Mouse (Mus musculus) myocyte (in vitro differentiated cells): ENCODE results near the gene Aurka. TPM values are rescaled to one million over a fixed set of nuclear protein-coding genes. Genes with fewer than 3 reads are reported as not detected.
A peak's percentile ranks its signal among the peaks of the same experiment; 100 is the strongest.

Source experiments
- H3K27me3 ChIP-seq: one replicate; pipeline ENCODE4 v1.6.1; 2011; ENCODE audit not compliant: control insufficient read depth, insufficient read depth, insufficient read length
- H3K36me3 ChIP-seq: one replicate; pipeline ENCODE4 v1.6.1; 2011; ENCODE audit not compliant: control insufficient read depth, insufficient read depth
- H3K4me2 ChIP-seq: one replicate; pipeline ENCODE4 v1.6.1; 2011; ENCODE audit warnings: low read depth, control low read depth
- H3K4me3 ChIP-seq: one replicate; pipeline ENCODE4 v1.5.1; 2011; ENCODE audit warnings: mild to moderate bottlenecking, control low read depth, moderate library complexity
- H3K79me2 ChIP-seq: one replicate; pipeline ENCODE4 v1.6.1; 2011; ENCODE audit not compliant: control insufficient read depth, insufficient read depth
- H3ac ChIP-seq: one replicate; pipeline ENCODE4 v1.6.1; 2011; ENCODE audit not compliant: control insufficient read depth, insufficient read length
- CEBPB ChIP-seq: IDR thresholded peaks from 2 replicates; pipeline ENCODE4 v1.6.1; 2011; ENCODE audit warnings: mild to moderate bottlenecking, moderate library complexity; ENCODE audit not compliant: poor library complexity, insufficient read depth, severe bottlenecking
- E2F4 ChIP-seq: IDR thresholded peaks from one replicate; pipeline ENCODE4 v1.6.1; 2011; ENCODE audit warnings: mild to moderate bottlenecking, control low read depth, moderate library complexity; ENCODE audit not compliant: insufficient read depth
- MAX ChIP-seq: IDR thresholded peaks from one replicate; pipeline ENCODE4 v1.6.1; 2011; ENCODE audit warnings: low read depth, mild to moderate bottlenecking, control low read depth
- MYOD1 ChIP-seq, 3 experiments: IDR thresholded peaks; one replicate each; pipeline ENCODE4 v1.6.1; 2011; ENCODE audit warnings: control low read depth in 2 of 3, low read depth in 2 of 3, mild to moderate bottlenecking in 2 of 3, moderate library complexity in 1 of 3; ENCODE audit not compliant: insufficient read length in 2 of 3, control insufficient read depth in 1 of 3
- MYOG ChIP-seq, 3 experiments: IDR thresholded peaks; one replicate each; pipeline ENCODE4 v1.6.1; 2011; ENCODE audit warnings: control low read depth in 2 of 3, low read depth in 2 of 3, mild to moderate bottlenecking in 2 of 3; ENCODE audit not compliant: insufficient read length in 2 of 3, control insufficient read depth in 1 of 3, insufficient read depth in 1 of 3
- POLR2A ChIP-seq: IDR thresholded peaks from one replicate; pipeline ENCODE4 v1.6.1; 2011; ENCODE audit warnings: low read depth, mild to moderate bottlenecking, control low read depth, moderate library complexity; ENCODE audit not compliant: insufficient read length
- POLR2AphosphoS2 ChIP-seq: IDR thresholded peaks from one replicate; pipeline ENCODE4 v1.6.1; 2011; ENCODE audit warnings: low read depth, control low read depth; ENCODE audit not compliant: insufficient read length
- REST ChIP-seq: IDR thresholded peaks from one replicate; pipeline ENCODE4 v1.6.1; 2011; ENCODE audit warnings: mild to moderate bottlenecking, control low read depth, moderate library complexity; ENCODE audit not compliant: insufficient read depth, insufficient read length
- SRF ChIP-seq: IDR thresholded peaks from one replicate; pipeline ENCODE4 v1.6.1; 2011; ENCODE audit warnings: low read depth; ENCODE audit not compliant: control insufficient read depth, insufficient read length
- TCF12 ChIP-seq: IDR thresholded peaks from one replicate; pipeline ENCODE4 v1.6.1; 2011; ENCODE audit warnings: mild to moderate bottlenecking, control low read depth; ENCODE audit not compliant: poor library complexity, insufficient read depth, severe bottlenecking
- TCF3 ChIP-seq: IDR thresholded peaks from one replicate; pipeline ENCODE4 v1.6.1; 2011; ENCODE audit warnings: low read depth, control low read depth; ENCODE audit not compliant: insufficient read length
- USF1 ChIP-seq: IDR thresholded peaks from one replicate; pipeline ENCODE4 v1.6.1; 2011; ENCODE audit warnings: low read depth, mild to moderate bottlenecking, control low read depth, moderate library complexity
- polyA plus RNA-seq: library from polyadenylated mRNA; unstranded; fragments of >200 nt; fragmentation: generic; extraction: Trizol; gene quantifications from one replicate; pipeline ENCODE4 v1.2.1, GENCODE M21; 2012; ENCODE audit warnings: missing spikeins

Aurka gene
- polyA plus RNA-seq, 1 experiment, result 46.9 TPM

DNA sequence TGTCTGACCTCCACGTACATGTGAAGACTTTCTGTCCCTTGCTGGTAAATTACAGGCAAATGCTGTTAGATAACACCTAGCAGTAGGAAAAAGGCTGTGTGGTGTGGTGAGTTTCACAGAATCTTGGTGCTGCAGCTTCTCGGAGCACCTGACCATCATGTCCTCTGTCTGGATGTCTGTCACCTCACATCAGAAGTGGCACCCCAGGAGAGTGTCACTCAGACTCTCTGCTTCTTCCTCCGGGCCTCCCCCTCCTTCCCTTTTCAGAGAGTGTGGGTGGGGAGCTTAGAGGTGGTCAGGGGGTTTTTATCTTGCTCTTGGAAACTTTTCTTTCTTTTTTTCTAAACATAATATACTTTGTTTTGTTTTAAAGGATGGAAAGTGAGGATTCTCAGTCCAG lies 34.7 kb upstream of the Aurka start:
- H3K4me2 ChIP-seq, result no peak overlapping the region
- H3K36me3 ChIP-seq, result no peaks in the 10 kb centered on the region
- TF ChIP-seq MYOD1 (IDR thresholded peaks at IDR 0.05; ENCODE audit: control insufficient read depth in 1 of 3, insufficient read length in 2 of 3, low read depth in 2 of 3) (no peak), SRF (no peak), POLR2A (no peak), MYOG (IDR thresholded peaks at IDR 0.05; ENCODE audit: control insufficient read depth in 1 of 3, insufficient read depth in 1 of 3, insufficient read length in 2 of 3, low read depth in 2 of 3) (no peak), E2F4 (no peak), USF1 (no peak), CEBPB (no peak), MAX (no peak), TCF3 (no peak), TCF12 (no peak), REST (no peak)
- no peak overlapping the region for H3ac ChIP-seq
- H3K79me2 ChIP-seq, result no peaks in the 10 kb centered on the region
- no peak overlapping the region for H3K4me3 ChIP-seq
- H3K27me3 ChIP-seq, result peaks cover 4% of the 10 kb centered on the region

GRCm38 (mm10) chr2:172404239-172404638 lies 33.9 kb upstream of the Aurka start:
- H3K36me3 ChIP-seq, result no peaks in the 10 kb centered on the region
- H3ac ChIP-seq, result no peak overlapping the region
- no peak for TF ChIP-seq MYOG (IDR thresholded peaks at IDR 0.05; ENCODE audit: control insufficient read depth in 1 of 3, insufficient read depth in 1 of 3, insufficient read length in 2 of 3, low read depth in 2 of 3)
- TF ChIP-seq MYOD1 (IDR thresholded peaks at IDR 0.05; ENCODE audit: control insufficient read depth in 1 of 3, insufficient read length in 2 of 3, low read depth in 2 of 3), result no peak
- TF ChIP-seq E2F4, result no peak
- no peak for TF ChIP-seq USF1
- no peak for TF ChIP-seq REST
- no peak for TF ChIP-seq TCF3
- TF ChIP-seq POLR2A, result no peak
- no peak for TF ChIP-seq CEBPB
- peaks cover 11% of the 10 kb centered on the region for H3K27me3 ChIP-seq
- no peaks in the 10 kb centered on the region for H3K79me2 ChIP-seq
- H3K4me2 ChIP-seq, result no peak overlapping the region
- no peak overlapping the region for H3K4me3 ChIP-seq

GRCm38 (mm10) chr2:172401116-172401825 lies 30.9 kb upstream of the Aurka start:
- H3K4me2 ChIP-seq, result no peak overlapping the region
- H3K27me3 ChIP-seq, result peaks cover 32% of the 10 kb centered on the region
- no peak for TF ChIP-seq POLR2A
- TF ChIP-seq MYOG (IDR thresholded peaks at IDR 0.05; ENCODE audit: control insufficient read depth in 1 of 3, insufficient read depth in 1 of 3, insufficient read length in 2 of 3, low read depth in 2 of 3), result peak in 1 of 3 experiments; percentile 36
- peak in 1 of 3 experiments; percentile 32 for TF ChIP-seq MYOD1 (IDR thresholded peaks at IDR 0.05; ENCODE audit: control insufficient read depth in 1 of 3, insufficient read length in 2 of 3, low read depth in 2 of 3)
- no peaks in the 10 kb centered on the region for H3K36me3 ChIP-seq
- H3ac ChIP-seq, result no peak overlapping the region
- H3K4me3 ChIP-seq, result no peak overlapping the region
- no peaks in the 10 kb centered on the region for H3K79me2 ChIP-seq

- Histone ChIP-seq H3K4me3 (no peak overlapping the region), H3K4me2 (no peak overlapping the region), H3K36me3 (no peaks in the 10 kb centered on the region), H3K27me3 (peaks cover 32% of the 10 kb centered on the region), H3K79me2 (no peaks in the 10 kb centered on the region), H3ac (no peak overlapping the region)
- TF ChIP-seq POLR2AphosphoS2, result no peak
- no peak for TF ChIP-seq CEBPB
- no peak for TF ChIP-seq POLR2A
- TF ChIP-seq TCF3, result no peak
- TF ChIP-seq TCF12, result no peak
- no peak for TF ChIP-seq USF1
- TF ChIP-seq E2F4, result no peak
- TF ChIP-seq MYOD1 (IDR thresholded peaks at IDR 0.05; ENCODE audit: control insufficient read depth in 1 of 3, insufficient read length in 2 of 3, low read depth in 2 of 3), result no peak
Observed at GRCm38 (mm10) chr2:172399901-172400300, 29.6 kb upstream of the Aurka start.

GRCm38 (mm10) chr2:172395961-172396360 lies 25.6 kb upstream of the Aurka start:
- TF ChIP-seq MYOG (IDR thresholded peaks at IDR 0.05; ENCODE audit: control insufficient read depth in 1 of 3, insufficient read depth in 1 of 3, insufficient read length in 2 of 3, low read depth in 2 of 3) (no peak), USF1 (no peak), MYOD1 (IDR thresholded peaks at IDR 0.05; ENCODE audit: control insufficient read depth in 1 of 3, insufficient read length in 2 of 3, low read depth in 2 of 3) (no peak), POLR2A (no peak), POLR2AphosphoS2 (no peak), SRF (no peak), TCF3 (no peak), TCF12 (no peak), E2F4 (no peak), MAX (no peak), CEBPB (no peak), REST (no peak)
- no peaks in the 10 kb centered on the region for H3K36me3 ChIP-seq
- no peaks in the 10 kb centered on the region for H3K79me2 ChIP-seq
- no peak overlapping the region for H3ac ChIP-seq
- H3K4me3 ChIP-seq, result no peak overlapping the region
- H3K27me3 ChIP-seq, result peaks cover 32% of the 10 kb centered on the region
- no peak overlapping the region for H3K4me2 ChIP-seq
